In genomic region chr10:40713018-40713608, GRCm38 (mm10) we compare ENCODE assay signal across 8 mouse cellular contexts. TPM values are rescaled to one million over a fixed set of nuclear protein-coding genes. Genes with fewer than 3 reads are reported as not detected.
DNase-seq lines count a peak whose midpoint lies in the region; ATAC-seq lines count a peak whose summit lies in the region.
"Had no signal": no experiment of that assay in that cellular context is flagged by ENCODE, and none has a peak within 500 bp of the region (broad histone marks: within the 10 kb centered on the region; RNA-seq: fewer than 3 reads in every experiment).

No protein-coding gene starts in this region.

- 38% methylated on average over 9 of the region's 9 CpGs for WGBS in embryonic facial prominence, embryonic 13.5 days
- WGBS in neural tube, embryonic 12.5 days = 41% methylated on average over 9 of the region's 9 CpGs

- H3K9me3 ChIP-seq in embryonic facial prominence, embryonic 13.5 days = no peaks in the 10 kb centered on the region
- no peaks in the 10 kb centered on the region for H3K9me3 ChIP-seq in neural tube, embryonic 12.5 days

- DNase-seq in urinary bladder, adult 18-20 months (ENCODE audit: low spot score in 2 of 2) = peak; percentile 6 to 23
- no peak for DNase-seq in urinary bladder, postnatal 10 days (ENCODE audit: low spot score)
- peak; percentile 72 to 84 for DNase-seq in kidney, postnatal 4 days
- no peak for DNase-seq in spleen, adult 12 weeks (ENCODE audit: low spot score)
- DNase-seq in left cerebral cortex, adult 8-10 months (ENCODE audit: low spot score in 2 of 2) = no peak

- no peak overlapping the region for H3K4me3 ChIP-seq in embryonic facial prominence, embryonic 13.5 days
- H3K4me3 ChIP-seq in neural tube, embryonic 12.5 days = no peak overlapping the region

- peaks cover 9% of the 10 kb centered on the region for H3K4me1 ChIP-seq in embryonic facial prominence, embryonic 13.5 days
- H3K4me1 ChIP-seq in neural tube, embryonic 12.5 days = no peaks in the 10 kb centered on the region

- no peaks in the 10 kb centered on the region for H3K36me3 ChIP-seq in embryonic facial prominence, embryonic 13.5 days
- no peaks in the 10 kb centered on the region for H3K36me3 ChIP-seq in neural tube, embryonic 12.5 days

- ATAC-seq in embryonic facial prominence, embryonic 13.5 days (ENCODE audit: insufficient number of reproducible peaks, insufficient read depth, low FRiP score, low TSS enrichment, low read depth) = 0 out of 2 replicates have a peak, but pooled peaks have one; percentile 32
- peak; percentile 80 for ATAC-seq in neural tube, embryonic 12.5 days (ENCODE audit: low FRiP score, low read depth)

- no peaks in the 10 kb centered on the region for H3K27me3 ChIP-seq in embryonic facial prominence, embryonic 13.5 days
- no peaks in the 10 kb centered on the region for H3K27me3 ChIP-seq in neural tube, embryonic 12.5 days (replicated peaks)

- no peak overlapping the region for H3K4me2 ChIP-seq in embryonic facial prominence, embryonic 13.5 days
- no peak overlapping the region for H3K4me2 ChIP-seq in neural tube, embryonic 12.5 days (replicated peaks)

- no peak overlapping the region for H3K9ac ChIP-seq in embryonic facial prominence, embryonic 13.5 days
- no peak overlapping the region for H3K9ac ChIP-seq in neural tube, embryonic 12.5 days

- no peak overlapping the region for H3K27ac ChIP-seq in embryonic facial prominence, embryonic 13.5 days
- no peak overlapping the region for H3K27ac ChIP-seq in neural tube, embryonic 12.5 days

RNA-seq across cellular contexts. Expression of gene Mettl24, which starts 30.0 kb away (rescaled TPM):
- 1.7 and 2.0 TPM in 2 replicates for polyA plus RNA-seq in embryonic facial prominence, embryonic 13.5 days (2015; fragmentation: Nextera tagmentation; extraction: Ambion mirVana)
- polyA plus RNA-seq in neural tube, embryonic 12.5 days (2016; fragmentation: Nextera tagmentation; extraction: Ambion mirVana) = 0.98 and 1.1 TPM in 2 replicates
- total RNA-seq in left cerebral cortex, adult 8-10 months (2022) = 1 to 10 TPM; 2.9 to 4.3 (median 3.2) TPM
- total RNA-seq: common myeloid progenitor, adult 5-6 weeks had no signal

Comparison
In these comparisons a context has a peak if more than half of its experiments do, and no peak if none do; other contexts are left out.
1. DNase-seq: peak in urinary bladder, adult 18-20 months (2 of 2) and kidney, postnatal 4 days (2 of 2); none in urinary bladder, postnatal 10 days (single experiment), spleen, adult 12 weeks (single experiment) and left cerebral cortex, adult 8-10 months (0 of 2).